9 mouse cellular contexts compared by ENCODE assay signal in the genomic region with DNA sequence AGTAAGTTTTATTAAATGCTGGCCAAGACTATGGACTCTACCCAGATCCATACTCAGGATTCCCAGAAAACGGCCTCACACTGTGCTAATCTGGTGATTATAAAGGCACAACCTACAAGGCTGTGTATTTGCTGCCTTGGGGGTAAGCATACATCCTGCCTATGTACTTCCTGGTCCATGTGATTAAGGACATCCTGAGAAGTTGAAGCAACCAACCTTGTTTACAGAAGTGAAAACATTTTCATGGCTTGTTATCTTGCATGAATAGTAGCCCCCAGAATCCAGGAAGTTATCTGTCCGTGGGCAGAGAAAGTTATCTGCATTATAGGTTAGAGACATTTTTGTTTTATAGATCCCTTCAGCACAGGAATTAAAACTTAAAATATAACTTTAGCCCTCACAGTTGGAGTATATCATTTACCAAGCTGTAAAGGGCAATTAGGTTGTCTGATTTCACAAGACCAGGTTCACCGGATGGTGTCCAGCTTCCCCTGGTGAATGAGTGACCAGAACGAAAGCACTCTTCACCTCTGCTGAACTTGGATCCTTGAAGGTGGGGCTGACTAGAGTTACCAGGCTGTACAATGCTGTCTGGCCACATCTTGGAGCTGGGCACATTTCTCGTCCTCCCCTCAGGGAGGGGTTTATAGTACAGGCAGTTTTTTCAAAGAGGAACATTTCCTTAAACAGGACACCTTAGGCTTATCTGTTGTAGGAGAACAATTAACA.
A peak's percentile ranks its signal among the peaks of the same experiment; 100 is the strongest.
DNase-seq lines count a peak whose midpoint lies in the region.
"Had no signal": no experiment of that assay in that cellular context is flagged by ENCODE, and none has a peak within 500 bp of the region (broad histone marks: within the 10 kb centered on the region; RNA-seq: fewer than 3 reads in every experiment).

No protein-coding gene starts in this region.

- peak; percentile 33 for DNase-seq in adrenal gland, postnatal 10 days
- DNase-seq in adrenal gland, postnatal 36 days: no peak
- peak; percentile 51 for DNase-seq in induced T-regulatory cell, adult 2 months (ENCODE audit: low read depth)
- peak; percentile 35 to 64 for DNase-seq in kidney, postnatal 4 days
- peak; percentile 42 for DNase-seq in naive thymus-derived CD4-positive, alpha-beta T cell, adult 2 months (ENCODE audit: low read depth)
- DNase-seq in layer of hippocampus, adult 9-11 months: no peak
- DNase-seq in layer of hippocampus, postnatal 36 days: no peak
- DNase-seq in adrenal gland, adult 18-20 months (ENCODE audit: low spot score in 2 of 2): no peak
- DNase-seq: cerebellum, adult 9-11 months had no signal

Comparison
In these comparisons a context has a peak if more than half of its experiments do, and no peak if none do; other contexts are left out.
1. DNase-seq: peak in adrenal gland, postnatal 10 days (single experiment), induced T-regulatory cell, adult 2 months (single experiment), kidney, postnatal 4 days (2 of 2) and naive thymus-derived CD4-positive, alpha-beta T cell, adult 2 months (single experiment); none in adrenal gland, postnatal 36 days (0 of 2), layer of hippocampus, adult 9-11 months (single experiment), layer of hippocampus, postnatal 36 days (0 of 2) and adrenal gland, adult 18-20 months (0 of 2).